Mouse (Mus musculus) liver, embryonic 12.5 days (tissue): Measurements from ENCODE around the gene Prkcb. TPM values are rescaled to one million over a fixed set of nuclear protein-coding genes. Genes with fewer than 3 reads are reported as not detected.

Source experiments
- ATAC-seq: fragments of 200-750 bp; cut with Nextera tagmentation; 2 replicates; pipeline ENCODE4 v1.8.0; 2017; ENCODE audit warnings: moderate number of reproducible peaks, mild to moderate bottlenecking, moderate library complexity
- H3K27ac ChIP-seq: fragments of 300-500 bp; sonication (generic); 2 replicates; pipeline ENCODE4 v1.5.1; 2016; ENCODE audit warnings: mild to moderate bottlenecking
- H3K27me3 ChIP-seq: fragments of 300-500 bp; sonication (generic); replicated peaks from 2 replicates; pipeline ENCODE4 v1.6.1; 2016; ENCODE audit warnings: mild to moderate bottlenecking, moderate library complexity
- H3K36me3 ChIP-seq: fragments of 300-500 bp; sonication (generic); 2 replicates; pipeline ENCODE4 v1.6.1; 2016; ENCODE audit warnings: mild to moderate bottlenecking, moderate library complexity
- H3K4me1 ChIP-seq: fragments of 300-500 bp; sonication (generic); 2 replicates; pipeline ENCODE4 v1.6.1; 2016
- H3K4me2 ChIP-seq: fragments of 300-500 bp; sonication (generic); 2 replicates; pipeline ENCODE4 v1.6.1; 2016; ENCODE audit warnings: mild to moderate bottlenecking, moderate library complexity
- H3K4me3 ChIP-seq: fragments of 300-500 bp; sonication (generic); 2 replicates; pipeline ENCODE4 v1.5.1; 2016; ENCODE audit warnings: mild to moderate bottlenecking, moderate library complexity
- H3K9ac ChIP-seq: fragments of 300-500 bp; sonication (generic); 2 replicates; pipeline ENCODE4 v1.6.1; 2016; ENCODE audit warnings: mild to moderate bottlenecking, moderate library complexity
- H3K9me3 ChIP-seq: fragments of 300-500 bp; sonication (generic); replicated peaks from 2 replicates; pipeline ENCODE4 v1.6.1; 2016; ENCODE audit warnings: mild to moderate bottlenecking, moderate library complexity
- WGBS: fragments of 180-500 bp; shearing (Covaris S2); methylation state at CpG from one replicate; pipeline ENCODE4 v1.1.7; 2016; ENCODE audit not compliant: insufficient replicate concordance; 5-methylcytosine and 5-hydroxymethylcytosine counted together
- polyA plus RNA-seq: library from polyadenylated mRNA; unstranded; fragments of >200 nt; fragmentation: Nextera tagmentation; extraction: Ambion mirVana; gene quantifications from 2 replicates; pipeline ENCODE4 v1.2.1, GENCODE M21; 2016

The Prkcb gene
- polyA plus RNA-seq, 1 experiment from 2014 or later: 2.3 TPM

GRCm38 (mm10) chr7:122492041-122492440 lies 203.5 kb downstream of the Prkcb start:
- ATAC-seq: no peak
- Histone ChIP-seq H3K36me3 (no peaks in the 10 kb centered on the region), H3K27me3 (no peaks in the 10 kb centered on the region), H3K4me1 (no peaks in the 10 kb centered on the region), H3K4me3 (no peak overlapping the region), H3K27ac (no peak overlapping the region), H3K9me3 (no peaks in the 10 kb centered on the region), H3K4me2 (no peak overlapping the region), H3K9ac (no peak overlapping the region)
- WGBS: 73% methylated on average over 8 of the region's 8 CpGs

GRCm38 (mm10) chr7:122492936-122493335 lies 204.4 kb downstream of the Prkcb start:
- Histone ChIP-seq H3K27ac (no peak overlapping the region), H3K4me2 (no peak overlapping the region), H3K4me3 (no peak overlapping the region), H3K36me3 (no peaks in the 10 kb centered on the region), H3K9ac (no peak overlapping the region), H3K27me3 (no peaks in the 10 kb centered on the region), H3K4me1 (no peaks in the 10 kb centered on the region), H3K9me3 (no peaks in the 10 kb centered on the region)
- WGBS: 68% methylated on average over 9 of the region's 9 CpGs
- no peak for ATAC-seq

- Histone ChIP-seq H3K4me3 (no peak overlapping the region), H3K4me2 (no peak overlapping the region), H3K9me3 (no peaks in the 10 kb centered on the region), H3K9ac (no peak overlapping the region), H3K27ac (no peak overlapping the region), H3K4me1 (no peaks in the 10 kb centered on the region), H3K27me3 (no peaks in the 10 kb centered on the region), H3K36me3 (no peaks in the 10 kb centered on the region)
- ATAC-seq: no peak
- 21% methylated on average over 3 of the region's 3 CpGs for WGBS
Observed at GRCm38 (mm10) chr7:122494088-122494487, 205.5 kb downstream of the Prkcb start.

- H3K9me3 ChIP-seq: no peaks in the 10 kb centered on the region
- ATAC-seq: no peak
- no peaks in the 10 kb centered on the region for H3K4me1 ChIP-seq
- H3K36me3 ChIP-seq: no peaks in the 10 kb centered on the region
- H3K4me3 ChIP-seq: no peak overlapping the region
- H3K27me3 ChIP-seq: no peaks in the 10 kb centered on the region
- H3K4me2 ChIP-seq: no peak overlapping the region
- H3K27ac ChIP-seq: no peak overlapping the region
- 61% methylated on average over 8 of the region's 8 CpGs for WGBS
- no peak overlapping the region for H3K9ac ChIP-seq
Observed at GRCm38 (mm10) chr7:122497516-122497915, 209.0 kb downstream of the Prkcb start.

- H3K4me1 ChIP-seq: no peaks in the 10 kb centered on the region
- no peaks in the 10 kb centered on the region for H3K27me3 ChIP-seq
- WGBS: 42% methylated on average over 5 of the region's 5 CpGs
- H3K27ac ChIP-seq: no peak overlapping the region
- H3K4me3 ChIP-seq: no peak overlapping the region
- H3K4me2 ChIP-seq: no peak overlapping the region
- no peaks in the 10 kb centered on the region for H3K36me3 ChIP-seq
- H3K9ac ChIP-seq: no peak overlapping the region
- H3K9me3 ChIP-seq: no peaks in the 10 kb centered on the region
- ATAC-seq: no peak
Observed at GRCm38 (mm10) chr7:122498461-122498860, 209.9 kb downstream of the Prkcb start.

- Histone ChIP-seq H3K9ac (no peak overlapping the region), H3K36me3 (no peaks in the 10 kb centered on the region), H3K4me1 (no peaks in the 10 kb centered on the region), H3K27me3 (no peaks in the 10 kb centered on the region), H3K4me3 (no peak overlapping the region), H3K4me2 (no peak overlapping the region), H3K27ac (no peak overlapping the region), H3K9me3 (no peaks in the 10 kb centered on the region)
- 57% methylated on average over 9 of the region's 9 CpGs for WGBS
- no peak for ATAC-seq
Observed at GRCm38 (mm10) chr7:122499743-122500597, 211.4 kb downstream of the Prkcb start.

GRCm38 (mm10) chr7:122506467-122506866 lies 217.9 kb downstream of the Prkcb start:
- no peaks in the 10 kb centered on the region for H3K27me3 ChIP-seq
- H3K9me3 ChIP-seq: no peaks in the 10 kb centered on the region
- H3K4me3 ChIP-seq: no peak overlapping the region
- H3K4me1 ChIP-seq: no peaks in the 10 kb centered on the region
- H3K36me3 ChIP-seq: no peaks in the 10 kb centered on the region
- no peak overlapping the region for H3K27ac ChIP-seq
- ATAC-seq: no peak
- H3K9ac ChIP-seq: no peak overlapping the region
- H3K4me2 ChIP-seq: no peak overlapping the region
- 71% methylated on average over 2 of the region's 2 CpGs for WGBS

GRCm38 (mm10) chr7:122509903-122510302 lies 221.4 kb downstream of the Prkcb start:
- no peaks in the 10 kb centered on the region for H3K36me3 ChIP-seq
- H3K9me3 ChIP-seq: no peaks in the 10 kb centered on the region
- no peaks in the 10 kb centered on the region for H3K4me1 ChIP-seq
- H3K4me2 ChIP-seq: no peak overlapping the region
- no peak overlapping the region for H3K27ac ChIP-seq
- no peaks in the 10 kb centered on the region for H3K27me3 ChIP-seq
- ATAC-seq: no peak
- 38% methylated on average over 7 of the region's 7 CpGs for WGBS
- H3K4me3 ChIP-seq: no peak overlapping the region
- no peak overlapping the region for H3K9ac ChIP-seq

- no peak overlapping the region for H3K4me2 ChIP-seq
- H3K4me3 ChIP-seq: no peak overlapping the region
- no peak overlapping the region for H3K9ac ChIP-seq
- H3K4me1 ChIP-seq: no peaks in the 10 kb centered on the region
- H3K27ac ChIP-seq: no peak overlapping the region
- H3K9me3 ChIP-seq: no peaks in the 10 kb centered on the region
- ATAC-seq: no peak
- no peaks in the 10 kb centered on the region for H3K27me3 ChIP-seq
- 77% methylated on average over 13 of the region's 13 CpGs for WGBS
- no peaks in the 10 kb centered on the region for H3K36me3 ChIP-seq
Observed at GRCm38 (mm10) chr7:122512430-122512966, 223.9 kb downstream of the Prkcb start.

GRCm38 (mm10) chr7:122520850-122521638 lies 232.5 kb downstream of the Prkcb start:
- 52% methylated on average over 7 of the region's 7 CpGs for WGBS
- H3K27ac ChIP-seq: no peak overlapping the region
- ATAC-seq: no peak
- H3K36me3 ChIP-seq: no peaks in the 10 kb centered on the region
- H3K4me1 ChIP-seq: no peaks in the 10 kb centered on the region
- H3K9ac ChIP-seq: no peak overlapping the region
- H3K4me3 ChIP-seq: no peak overlapping the region
- no peaks in the 10 kb centered on the region for H3K27me3 ChIP-seq
- no peaks in the 10 kb centered on the region for H3K9me3 ChIP-seq
- H3K4me2 ChIP-seq: no peak overlapping the region

- Histone ChIP-seq H3K36me3 (no peaks in the 10 kb centered on the region), H3K4me3 (no peak overlapping the region), H3K9ac (no peak overlapping the region), H3K27ac (no peak overlapping the region), H3K4me2 (no peak overlapping the region), H3K27me3 (no peaks in the 10 kb centered on the region), H3K9me3 (no peaks in the 10 kb centered on the region), H3K4me1 (no peaks in the 10 kb centered on the region)
- no peak for ATAC-seq
- WGBS: 85% methylated on average over 11 of the region's 11 CpGs
Observed at GRCm38 (mm10) chr7:122528201-122528600, 239.7 kb downstream of the Prkcb start.

- H3K4me2 ChIP-seq: no peak overlapping the region
- no peaks in the 10 kb centered on the region for H3K4me1 ChIP-seq
- no peaks in the 10 kb centered on the region for H3K36me3 ChIP-seq
- no peak for ATAC-seq
- no peak overlapping the region for H3K27ac ChIP-seq
- no peaks in the 10 kb centered on the region for H3K27me3 ChIP-seq
- H3K4me3 ChIP-seq: no peak overlapping the region
- H3K9me3 ChIP-seq: no peaks in the 10 kb centered on the region
- no peak overlapping the region for H3K9ac ChIP-seq
- 80% methylated on average over 5 of the region's 5 CpGs for WGBS
Observed at GRCm38 (mm10) chr7:122528646-122529045, 240.1 kb downstream of the Prkcb start.
